Mouse (Mus musculus): ENCODE data around the gene Gemin4.

- TF ChIP-seq CTCF (IDR thresholded peaks at IDR 0.05; ENCODE audit: borderline replicate concordance, insufficient read depth, low read depth, low read length) = no peak
- TF ChIP-seq POLR2A (IDR thresholded peaks at IDR 0.05; ENCODE audit: borderline replicate concordance, insufficient read depth, low read length) = no peak
Observed at GRCm38 (mm10) chr11:76168976-76169375, 48.5 kb downstream of the Gemin4 start.

Measured in cerebellum, adult 2 months (tissue).